Mouse (Mus musculus): ENCODE measurements around the gene Usp8.
A peak's percentile ranks its signal among the peaks of the same experiment; 100 is the strongest.

The Usp8 gene

GRCm38 (mm10) chr2:126706759-126707437, at the start of gene Usp8:
Gene Usp8 (plus strand): TSS chr2:126707328.
- peak; percentile 95 for DNase-seq (ENCODE audit: low spot score)

GRCm38 (mm10) chr2:126663481-126663880, 43.6 kb upstream of the Usp8 start:
- no peak for DNase-seq (ENCODE audit: low spot score)

- DNase-seq (ENCODE audit: low spot score): no peak
Observed at GRCm38 (mm10) chr2:126665984-126666383, 41.1 kb upstream of the Usp8 start.

GRCm38 (mm10) chr2:126668621-126669252, 38.4 kb upstream of the Usp8 start:
- DNase-seq (ENCODE audit: low spot score): no peak

DNA sequence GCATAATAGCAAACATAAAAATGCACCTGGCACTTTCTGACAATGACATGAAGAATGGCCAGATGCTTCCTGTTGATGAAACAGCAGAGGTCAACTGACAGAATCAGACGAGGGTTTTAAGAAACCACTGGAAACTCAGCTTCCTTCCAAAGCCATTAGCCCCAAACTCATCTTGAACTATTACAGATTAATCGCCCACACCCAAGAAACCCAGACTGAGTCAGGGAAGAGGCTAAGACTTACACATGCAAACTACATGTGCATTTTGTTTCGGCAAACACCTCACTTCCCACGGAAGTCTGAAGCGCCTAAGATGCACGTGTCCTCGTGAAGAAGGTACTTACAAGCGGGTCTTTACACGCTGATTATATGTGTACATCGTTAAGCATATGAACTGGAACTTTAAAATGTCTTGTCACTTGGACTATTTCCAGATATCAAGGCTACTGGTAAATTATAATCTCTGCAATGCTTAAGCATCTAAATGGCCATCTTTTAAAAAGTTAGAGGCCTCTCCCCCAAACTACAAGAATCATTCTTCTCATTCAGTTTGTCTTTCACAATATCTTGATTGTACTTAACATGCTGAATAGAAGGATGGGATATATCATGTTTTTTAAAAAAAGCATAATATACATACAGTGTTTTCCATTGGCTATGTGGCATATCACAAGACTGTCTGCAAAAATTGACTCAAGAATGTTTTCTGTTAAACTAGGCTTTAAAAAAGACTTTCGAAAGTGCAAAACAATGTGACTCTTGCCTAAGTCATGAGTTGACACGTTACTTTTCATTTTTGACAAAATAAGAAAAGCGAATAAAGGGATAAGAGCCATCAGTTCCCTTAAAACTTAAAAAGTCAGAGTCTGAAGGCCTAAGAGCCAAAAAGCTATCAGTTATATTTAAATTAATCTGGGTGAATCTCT, 33.5 kb upstream of the Usp8 start:
- DNase-seq (ENCODE audit: low spot score): no peak

GRCm38 (mm10) chr2:126674441-126675168, 32.5 kb upstream of the Usp8 start:
- peak; percentile 48 for DNase-seq (ENCODE audit: low spot score)

DNA sequence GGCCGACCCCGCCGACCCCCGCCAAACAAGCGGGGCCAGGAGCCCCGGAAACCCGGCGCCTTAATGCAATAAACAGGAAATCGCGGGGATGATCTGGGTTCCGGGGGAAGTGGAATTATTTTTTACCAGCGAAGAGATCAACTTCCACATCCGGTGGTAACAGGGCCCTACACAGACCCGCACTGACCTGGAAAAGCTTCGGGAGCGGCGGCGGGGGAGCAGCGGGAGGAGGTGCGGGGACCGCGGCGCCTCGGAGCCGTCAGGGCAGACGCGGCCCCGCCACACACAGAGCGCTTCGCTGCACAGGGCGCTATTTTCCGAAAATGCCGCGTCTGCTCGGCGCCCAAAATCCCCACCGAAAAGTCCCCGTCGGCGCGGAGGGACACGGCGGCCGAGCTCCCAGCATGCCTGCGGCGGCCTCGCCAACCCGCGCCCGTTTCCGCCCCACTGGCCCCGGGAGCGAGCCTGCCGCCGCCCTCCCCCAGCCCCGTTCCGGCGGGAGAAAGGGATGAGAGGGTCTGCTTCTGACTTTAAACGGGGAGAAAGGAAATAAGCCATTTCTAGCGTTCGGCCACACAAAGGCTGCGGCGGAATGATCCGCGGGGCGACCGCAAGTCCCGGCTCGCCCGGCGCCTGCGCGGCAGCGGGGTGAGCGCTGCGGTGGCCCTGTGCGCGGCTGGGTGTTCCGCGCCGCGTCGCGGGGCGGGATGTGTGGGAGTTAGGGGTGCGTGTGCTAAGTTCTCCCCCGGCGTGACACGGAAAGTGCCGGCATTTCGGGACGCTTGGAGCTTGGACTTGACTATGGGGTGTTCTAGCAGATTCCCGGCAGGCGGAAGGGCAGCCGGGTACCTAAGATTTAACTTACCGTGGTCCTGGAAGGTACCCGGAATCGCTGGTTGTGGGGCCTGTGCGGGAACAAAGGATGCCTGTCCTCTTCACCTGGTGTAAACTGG, 31.7 kb upstream of the Usp8 start:
- peak; percentile 88 for DNase-seq (ENCODE audit: low spot score)

- no peak for DNase-seq (ENCODE audit: low spot score)
Observed at GRCm38 (mm10) chr2:126676122-126676515, 31.0 kb upstream of the Usp8 start, which contains the start of gene Gabpb1. Gene Gabpb1 (minus strand): TSS chr2:126676337.

GRCm38 (mm10) chr2:126677366-126677765, 29.8 kb upstream of the Usp8 start:
- DNase-seq (ENCODE audit: low spot score): no peak

- no peak for DNase-seq (ENCODE audit: low spot score)
Observed at GRCm38 (mm10) chr2:126682333-126682732, 24.8 kb upstream of the Usp8 start.

DNA sequence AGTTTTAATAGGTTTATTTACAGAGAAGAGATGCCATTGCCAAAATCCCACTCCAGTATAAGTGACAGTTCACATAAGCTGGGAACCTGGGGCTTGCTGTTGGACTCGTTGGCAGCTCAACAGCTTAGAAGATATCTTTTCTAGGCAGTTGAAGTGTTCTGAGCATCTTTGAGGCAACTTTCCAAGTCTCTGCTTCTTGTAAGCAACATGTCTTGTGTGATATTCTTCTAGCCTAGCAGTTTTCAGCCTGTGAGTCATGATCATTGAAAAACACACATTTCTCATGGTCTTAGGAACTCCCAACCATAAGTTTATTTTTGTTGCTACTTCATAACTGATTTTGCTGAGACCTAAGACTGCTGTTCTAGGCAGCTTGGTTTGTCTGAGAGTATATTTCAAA, 24.2 kb upstream of the Usp8 start:
- no peak for DNase-seq (ENCODE audit: low spot score)

- no peak for DNase-seq (ENCODE audit: low spot score)
Observed at GRCm38 (mm10) chr2:126691290-126691689, 15.8 kb upstream of the Usp8 start.

GRCm38 (mm10) chr2:126695285-126695684, 11.8 kb upstream of the Usp8 start:
- DNase-seq (ENCODE audit: low spot score): no peak

GRCm38 (mm10) chr2:126707438-126707779, 281 bp downstream of the Usp8 start:
- DNase-seq (ENCODE audit: low spot score): no peak

DNA sequence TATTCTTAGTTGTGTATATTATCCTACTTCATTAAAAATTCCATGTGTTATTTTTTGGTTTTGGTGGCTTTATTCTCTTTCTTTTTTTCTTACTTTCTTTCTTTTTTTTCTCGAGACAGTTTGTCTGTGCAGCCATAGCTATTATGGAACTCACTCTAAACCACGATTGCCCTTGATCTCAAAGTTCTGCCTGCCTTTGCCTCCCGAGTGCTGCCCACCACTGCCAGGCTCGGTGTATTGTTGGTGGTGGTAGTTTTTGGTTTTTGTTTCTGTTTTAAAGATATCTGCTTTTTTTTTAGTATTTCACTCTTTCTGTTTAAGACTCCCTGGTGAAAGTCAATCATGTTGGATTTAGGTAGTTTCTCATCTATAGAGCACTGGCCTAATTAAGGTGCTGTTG, 1.2 kb downstream of the Usp8 start:
- no peak for DNase-seq (ENCODE audit: low spot score)

- no peak for DNase-seq (ENCODE audit: low spot score)
Observed at GRCm38 (mm10) chr2:126712526-126712925, 5.4 kb downstream of the Usp8 start.

DNA sequence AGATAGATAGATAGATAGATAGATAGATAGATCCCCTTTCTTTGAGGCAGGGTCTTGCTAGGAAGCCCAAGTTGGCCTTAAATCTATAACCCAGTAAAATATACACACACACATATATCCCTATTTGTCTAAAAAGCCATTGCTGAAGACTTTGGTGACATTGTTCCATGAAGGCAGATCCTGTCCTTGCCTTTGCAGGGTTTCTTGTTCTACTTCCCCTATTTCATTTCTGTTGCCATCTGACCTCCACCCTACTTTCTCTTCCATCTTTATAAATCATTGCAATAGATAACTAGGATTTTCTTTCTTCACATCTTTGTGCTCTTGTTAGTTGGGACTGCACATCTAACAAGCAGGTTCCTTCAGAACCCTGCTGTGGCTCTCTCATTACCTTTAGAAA, 5.8 kb downstream of the Usp8 start:
- DNase-seq (ENCODE audit: low spot score): no peak

DNA sequence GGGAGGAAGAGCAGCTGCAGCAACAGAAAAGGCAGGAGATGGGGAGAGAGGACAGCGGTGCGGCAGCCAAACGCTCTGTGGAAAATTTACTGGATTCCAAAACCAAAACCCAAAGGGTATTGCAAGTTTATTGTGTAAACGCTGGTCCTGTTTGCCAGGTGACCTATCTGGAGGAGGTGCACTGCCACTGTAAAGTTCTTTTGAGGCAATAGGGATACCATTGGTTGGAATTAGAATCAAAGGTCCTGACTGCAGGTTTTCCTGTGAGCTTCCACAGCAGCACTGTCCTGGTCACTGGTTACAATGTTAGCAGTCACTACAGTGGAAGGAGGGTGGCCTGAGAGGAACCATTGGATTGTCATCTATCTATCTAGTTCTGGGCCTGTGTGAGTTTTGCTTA, 22.1 kb downstream of the Usp8 start:
- no peak for DNase-seq (ENCODE audit: low spot score)

DNA sequence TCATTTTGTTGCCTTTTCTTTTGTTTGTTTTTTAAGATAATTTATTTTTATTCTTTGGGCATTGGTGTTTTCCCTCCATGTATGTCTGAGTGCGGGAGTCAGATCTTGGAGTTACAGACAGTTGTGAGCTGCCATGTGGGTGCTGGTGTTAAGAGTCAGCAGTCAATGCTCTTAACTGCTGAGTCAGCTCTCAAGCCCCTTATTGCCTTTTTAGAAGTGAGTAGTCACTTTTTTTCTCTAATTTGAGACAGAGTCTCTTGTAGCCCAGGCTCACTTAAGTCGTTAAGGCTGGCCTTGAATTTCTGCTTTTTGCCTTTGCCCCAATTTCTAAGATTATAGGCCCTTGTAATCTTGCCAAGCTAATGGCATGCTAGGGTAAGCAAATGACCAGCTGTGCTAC, 23.4 kb downstream of the Usp8 start:
- DNase-seq (ENCODE audit: low spot score): no peak

- DNase-seq (ENCODE audit: low spot score): no peak
Observed at GRCm38 (mm10) chr2:126735339-126736073, 28.4 kb downstream of the Usp8 start.

All from ovary, postnatal 10 days (tissue).